In genomic region chr16:89789792-89790434, GRCm38 (mm10) we compare ENCODE assay signal across 24 mouse cellular contexts.
A peak's percentile ranks its signal among the peaks of the same experiment; 100 is the strongest.
DNase-seq lines count a peak whose midpoint lies in the region; ATAC-seq and TF ChIP-seq lines count a peak whose summit lies in the region.
"Had no signal": no experiment of that assay in that cellular context is flagged by ENCODE, and none has a peak within 500 bp of the region (broad histone marks: within the 10 kb centered on the region; RNA-seq: fewer than 3 reads in every experiment).

No protein-coding gene starts in this region.

- peaks cover 42% of the 10 kb centered on the region for H3K36me3 ChIP-seq in heart, embryonic 10.5 days
- H3K36me3 ChIP-seq in heart, embryonic 13.5 days, result peaks cover 37% of the 10 kb centered on the region
- peaks cover 2% of the 10 kb centered on the region for H3K36me3 ChIP-seq in heart, embryonic 16.5 days (ENCODE audit: control insufficient read depth, insufficient read depth)

- no peaks in the 10 kb centered on the region for H3K9me3 ChIP-seq in heart, embryonic 10.5 days
- H3K9me3 ChIP-seq in heart, embryonic 13.5 days, result no peaks in the 10 kb centered on the region
- H3K9me3 ChIP-seq in heart, embryonic 16.5 days (replicated peaks; ENCODE audit: control insufficient read depth, low read length), result no peaks in the 10 kb centered on the region
- H3K9me3 ChIP-seq: forebrain, embryonic 10.5 days; forebrain, embryonic 13.5 days; hindbrain, embryonic 12.5 days; hindbrain, embryonic 15.5 days; intestine, embryonic 15.5 days had no signal

- no peak overlapping the region for H3K9ac ChIP-seq in heart, embryonic 13.5 days
- H3K9ac ChIP-seq in heart, embryonic 16.5 days (ENCODE audit: low read length), result 0 out of 2 replicates have a peak overlapping the region, but pooled peaks have one; percentile 3
- H3K9ac ChIP-seq: forebrain, embryonic 13.5 days; hindbrain, embryonic 12.5 days; hindbrain, embryonic 15.5 days; intestine, embryonic 15.5 days had no signal

- no peak for TF ChIP-seq CTCF in cortical plate, adult 2 months (IDR thresholded peaks at IDR 0.05; ENCODE audit: extremely low read depth, insufficient read depth, low read length)

- H3K27ac ChIP-seq in heart, embryonic 10.5 days, result peak overlapping the region; percentile 75
- peak overlapping the region; percentile 74 for H3K27ac ChIP-seq in heart, embryonic 13.5 days (replicated peaks)
- H3K27ac ChIP-seq in heart, embryonic 16.5 days (ENCODE audit: low read length), result no peak overlapping the region
- H3K27ac ChIP-seq in cortical plate, adult 2 months (ENCODE audit: insufficient read depth, low read length), result 0 out of 2 replicates have a peak overlapping the region, but pooled peaks have one; percentile 72
- H3K27ac ChIP-seq: forebrain, embryonic 10.5 days; forebrain, embryonic 13.5 days; hindbrain, embryonic 12.5 days; hindbrain, embryonic 15.5 days; intestine, embryonic 15.5 days had no signal

- no peak for DNase-seq in heart, embryonic 10.5 days (ENCODE audit: low spot score)
- no peak for DNase-seq in heart, adult 8-10 months (ENCODE audit: low spot score)
- DNase-seq in heart, postnatal 10 days, result no peak
- no peak for DNase-seq in heart, adult 18-20 months
- DNase-seq: adrenal gland, adult 8-10 months; adrenal gland, postnatal 25 days; cerebellum, adult 11-12 months; cerebellum, adult 8-10 months; cerebellum, postnatal 10 days; cerebellum, postnatal 36 days; gastrocnemius, postnatal 10 days; gastrocnemius, postnatal 36 days; kidney, adult 11 months; kidney, adult 8-10 months had no signal

- no peak overlapping the region for H3K4me3 ChIP-seq in heart, embryonic 10.5 days
- no peak overlapping the region for H3K4me3 ChIP-seq in heart, embryonic 13.5 days
- no peak overlapping the region for H3K4me3 ChIP-seq in heart, embryonic 16.5 days (ENCODE audit: low read length)
- no peak overlapping the region for H3K4me3 ChIP-seq in cortical plate, adult 2 months (ENCODE audit: insufficient read depth, low read length)
- H3K4me3 ChIP-seq: forebrain, embryonic 10.5 days; forebrain, embryonic 13.5 days; hindbrain, embryonic 12.5 days; hindbrain, embryonic 15.5 days; intestine, embryonic 15.5 days had no signal

- peak; percentile 53; the same call in 1 of the 2 replicates for ATAC-seq in heart, embryonic 13.5 days (ENCODE audit: extremely low read depth, insufficient number of reproducible peaks, low FRiP score, low TSS enrichment)
- ATAC-seq in heart, embryonic 16.5 days (replicated peaks; ENCODE audit: extremely low read depth, insufficient read depth, low FRiP score), result peak; percentile 75; the same call in 1 of the 2 replicates
- ATAC-seq: activated CD4-positive, CD25-positive, alpha-beta regulatory T cell, adult 4 months; forebrain, embryonic 13.5 days; forebrain, embryonic 16.5 days; intestine, embryonic 15.5 days had no signal

- peak overlapping the region; percentile 24 for H3K4me2 ChIP-seq in heart, embryonic 13.5 days
- peak overlapping the region; percentile 6; the same call in 1 of the 2 replicates for H3K4me2 ChIP-seq in heart, embryonic 16.5 days (ENCODE audit: low read depth, low read length)
- H3K4me2 ChIP-seq: forebrain, embryonic 13.5 days; hindbrain, embryonic 12.5 days; hindbrain, embryonic 15.5 days; intestine, embryonic 15.5 days had no signal

- WGBS in heart, embryonic 10.5 days, result 34% methylated on average over 9 of the region's 9 CpGs
- WGBS in heart, embryonic 13.5 days, result 26% methylated on average over 9 of the region's 9 CpGs
- WGBS in heart, embryonic 16.5 days, result 37% methylated on average over 9 of the region's 9 CpGs

- H3K4me1 ChIP-seq in heart, embryonic 10.5 days, result peaks cover 25% of the 10 kb centered on the region
- H3K4me1 ChIP-seq in heart, embryonic 13.5 days, result peaks cover 22% of the 10 kb centered on the region
- peaks cover 12% of the 10 kb centered on the region for H3K4me1 ChIP-seq in heart, embryonic 16.5 days (ENCODE audit: control insufficient read depth, insufficient read depth, low read length)
- H3K4me1 ChIP-seq in cortical plate, adult 2 months (ENCODE audit: control insufficient read depth, insufficient read depth, low read length), result peaks cover 7% of the 10 kb centered on the region
- H3K4me1 ChIP-seq: forebrain, embryonic 13.5 days; hindbrain, embryonic 15.5 days; intestine, embryonic 15.5 days had no signal

- H3K27me3 ChIP-seq in heart, embryonic 10.5 days (ENCODE audit: insufficient read depth, poor library complexity, severe bottlenecking), result no peaks in the 10 kb centered on the region
- no peaks in the 10 kb centered on the region for H3K27me3 ChIP-seq in heart, embryonic 13.5 days (replicated peaks)
- no peaks in the 10 kb centered on the region for H3K27me3 ChIP-seq in heart, embryonic 16.5 days (ENCODE audit: control insufficient read depth, insufficient read depth, low read length)
- H3K27me3 ChIP-seq: forebrain, embryonic 13.5 days; hindbrain, embryonic 12.5 days; hindbrain, embryonic 15.5 days; intestine, embryonic 15.5 days had no signal

- TF ChIP-seq POLR2A in cortical plate, adult 2 months (IDR thresholded peaks at IDR 0.05; ENCODE audit: extremely low read depth, insufficient read depth, low read length), result no peak

- intact Hi-C loops in heart, postnatal 10 days (cut with DNase I), result no loop called here
